Mouse (Mus musculus) liver, postnatal 0 days (tissue): ENCODE measurements at regions not wholly inside any gene's neighbourhood (a gene's known extent, or its start where the extent isn't known, plus 50 kb on each side); places are given as distances from the start of the nearest gene placed in this dataset.

Experiments used
- CTCF ChIP-seq: sonication (generic); IDR thresholded peaks from 2 replicates; pipeline ENCODE4 v1.5.1; 2016; ENCODE audit warnings: antibody characterized with exemption, low read depth
- EP300 ChIP-seq: IDR thresholded peaks from 2 replicates; pipeline ENCODE4 v1.6.1; 2016; ENCODE audit warnings: antibody characterized with exemption, low read depth, mild to moderate bottlenecking

DNA sequence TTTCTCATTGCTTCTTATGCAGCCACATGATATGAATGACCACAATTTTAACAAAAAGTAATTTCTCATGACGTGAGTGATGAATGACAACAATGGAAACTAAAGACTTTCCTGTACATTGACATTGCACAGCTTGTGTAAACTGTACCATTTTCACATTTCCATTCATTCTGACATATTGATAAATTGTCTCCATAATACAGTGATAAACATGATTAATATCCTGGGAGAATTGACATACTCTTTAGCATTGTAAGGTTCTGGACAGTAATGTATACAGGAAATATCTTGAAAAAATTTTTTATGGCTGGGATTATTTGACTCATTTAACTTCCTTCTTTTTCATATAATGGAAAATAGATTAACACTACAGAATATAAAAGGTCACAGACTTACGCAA lies 380.1 kb downstream of the Slc22a22 start:
- no peak for TF ChIP-seq CTCF
- TF ChIP-seq EP300 = no peak
